Mouse (Mus musculus) heart, postnatal 25 days (tissue): ENCODE measurements around the gene Zcchc2. TPM values are rescaled to one million over a fixed set of nuclear protein-coding genes. Genes with fewer than 3 reads are reported as not detected.

Experiments
- DNase-seq: peaks from one replicate; pipeline ENCODE4 v3.0.0; 2022; ENCODE audit warnings: low spot score
- intact Hi-C: fragments of 180-260 bp; cut with DNase I; formaldehyde crosslinking; loops from one replicate; pipeline ENCODE4 v1.15.1; 2025
- total RNA-seq, 2 experiments: library from RNA; stranded (reverse); gene quantifications; 2 replicates each; pipeline ENCODE4 v1.2.3; 2021

Zcchc2 gene
- 1 to 10 TPM; 8.2 to 8.5 TPM for total RNA-seq

DNA sequence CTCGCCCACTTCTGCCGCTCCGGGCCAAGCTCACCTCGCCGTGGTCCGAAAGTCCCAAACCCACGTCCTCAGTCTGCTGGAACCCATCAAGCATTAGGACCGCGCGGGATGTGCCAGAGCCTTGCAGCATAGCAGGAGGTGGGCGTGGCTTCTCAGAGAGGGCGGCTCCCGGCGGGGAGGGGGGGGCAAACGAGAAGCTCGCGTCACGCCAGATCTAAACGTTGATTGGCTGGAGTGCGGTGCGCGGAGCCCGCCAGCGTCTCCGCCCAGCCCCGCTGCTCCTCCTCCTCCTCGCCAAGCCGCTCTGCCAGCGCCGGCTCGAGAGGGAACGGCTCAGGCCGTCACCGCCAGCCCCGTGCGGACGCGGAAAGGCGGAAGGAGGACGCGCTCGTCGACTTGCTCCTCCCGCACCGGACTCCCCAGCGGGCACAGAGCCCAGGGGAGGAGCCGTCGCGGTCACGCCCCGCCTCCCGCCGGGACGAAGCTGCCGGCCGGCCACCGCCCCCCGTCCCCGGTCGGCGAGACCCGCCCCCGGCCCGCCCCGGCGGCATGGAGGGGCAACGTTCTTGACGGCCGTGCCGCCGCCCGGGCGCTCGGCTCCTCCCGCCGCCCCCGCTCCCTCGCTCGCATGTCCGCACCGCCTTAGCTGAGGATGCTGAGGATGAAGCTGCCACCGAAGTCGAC is at the start of gene Zcchc2:
Zcchc2 (plus strand) TSS at position 269 of the 684 bp plus-strand sequence.
- intact Hi-C loops, result loop anchor here (5.0 to 10.0 kb wide), 3 partner anchors 98 to 325 kb away; partner anchors contain the start of genes Phlpp1, Pign and Relch
- DNase-seq, result peak; percentile 98

DNA sequence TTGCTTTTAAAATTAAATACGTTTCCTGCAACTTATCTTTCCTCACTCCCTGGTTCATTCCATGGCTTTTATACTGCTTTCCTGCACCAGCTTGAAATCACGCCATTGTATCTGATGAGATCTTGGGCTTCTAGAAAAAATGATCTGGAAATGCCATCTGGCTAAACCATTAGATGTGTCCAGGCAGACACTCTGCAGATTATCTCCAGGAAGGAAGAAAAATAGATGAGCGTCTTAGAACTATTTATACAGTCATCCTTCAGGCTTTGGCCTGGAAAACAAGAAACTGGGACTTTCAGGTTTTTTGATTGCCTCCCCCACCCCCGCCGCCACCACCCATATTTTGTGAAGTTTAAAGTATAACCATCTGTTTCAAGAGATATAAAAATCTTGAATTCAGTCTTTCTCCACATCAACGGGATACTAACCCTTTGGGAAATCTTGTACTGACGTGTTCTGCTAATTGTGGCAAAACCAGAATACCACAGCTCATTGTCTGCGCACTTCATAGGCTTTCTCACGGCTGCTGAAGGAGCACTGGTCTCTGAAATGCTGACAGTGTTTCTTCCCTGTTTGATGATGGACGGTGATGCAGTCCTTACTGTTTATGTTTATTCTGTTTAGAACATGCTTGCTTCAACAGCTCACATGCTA is 45.2 kb upstream of the Zcchc2 start:
- intact Hi-C loops, result loop anchor here (5.0 kb wide), 2 partner anchors 38 to 53 kb away; no protein-coding TSS in a partner anchor
- no peak for DNase-seq

- DNase-seq, result peak; percentile 33
- intact Hi-C loops, result loop anchor here (5.0 kb wide), 2 partner anchors 40 to 55 kb away; no protein-coding TSS in a partner anchor
Observed at GRCm38 (mm10) chr1:105946581-105947540, 43.3 kb upstream of the Zcchc2 start.

- DNase-seq, result no peak
- intact Hi-C loops, result loop anchor here (5.0 kb wide), 2 partner anchors 41 to 56 kb away; no protein-coding TSS in a partner anchor
Observed at GRCm38 (mm10) chr1:105948352-105948751, 41.9 kb upstream of the Zcchc2 start.

DNA sequence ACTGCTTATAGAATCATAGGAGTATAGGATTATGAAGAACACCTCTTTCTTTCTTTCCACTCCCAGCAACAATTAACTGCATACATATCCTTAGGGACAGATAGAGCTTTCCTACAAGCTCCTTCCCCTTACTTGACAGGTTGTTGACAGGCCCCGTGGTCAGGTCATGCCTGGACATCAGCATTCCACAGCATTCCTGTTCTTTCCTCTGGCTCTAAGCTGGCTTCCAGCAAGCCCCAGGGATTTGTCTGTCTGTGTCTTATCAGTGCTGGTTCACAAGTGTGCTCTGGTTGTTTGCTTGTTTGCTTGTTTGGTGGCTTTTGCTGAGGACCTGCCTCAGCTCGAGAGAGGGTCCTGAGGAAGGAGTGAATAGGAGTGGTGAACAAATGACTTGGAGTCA is 36.6 kb upstream of the Zcchc2 start:
- intact Hi-C loops, result no loop called here
- no peak for DNase-seq

- intact Hi-C loops, result no loop called here
- DNase-seq, result no peak
Observed at GRCm38 (mm10) chr1:105954047-105954446, 36.2 kb upstream of the Zcchc2 start.

- DNase-seq, result no peak
- intact Hi-C loops, result no loop called here
Observed at GRCm38 (mm10) chr1:105956057-105956456, 34.1 kb upstream of the Zcchc2 start.

GRCm38 (mm10) chr1:105961472-105961871 is 28.7 kb upstream of the Zcchc2 start:
- DNase-seq, result no peak
- intact Hi-C loops, result no loop called here

DNA sequence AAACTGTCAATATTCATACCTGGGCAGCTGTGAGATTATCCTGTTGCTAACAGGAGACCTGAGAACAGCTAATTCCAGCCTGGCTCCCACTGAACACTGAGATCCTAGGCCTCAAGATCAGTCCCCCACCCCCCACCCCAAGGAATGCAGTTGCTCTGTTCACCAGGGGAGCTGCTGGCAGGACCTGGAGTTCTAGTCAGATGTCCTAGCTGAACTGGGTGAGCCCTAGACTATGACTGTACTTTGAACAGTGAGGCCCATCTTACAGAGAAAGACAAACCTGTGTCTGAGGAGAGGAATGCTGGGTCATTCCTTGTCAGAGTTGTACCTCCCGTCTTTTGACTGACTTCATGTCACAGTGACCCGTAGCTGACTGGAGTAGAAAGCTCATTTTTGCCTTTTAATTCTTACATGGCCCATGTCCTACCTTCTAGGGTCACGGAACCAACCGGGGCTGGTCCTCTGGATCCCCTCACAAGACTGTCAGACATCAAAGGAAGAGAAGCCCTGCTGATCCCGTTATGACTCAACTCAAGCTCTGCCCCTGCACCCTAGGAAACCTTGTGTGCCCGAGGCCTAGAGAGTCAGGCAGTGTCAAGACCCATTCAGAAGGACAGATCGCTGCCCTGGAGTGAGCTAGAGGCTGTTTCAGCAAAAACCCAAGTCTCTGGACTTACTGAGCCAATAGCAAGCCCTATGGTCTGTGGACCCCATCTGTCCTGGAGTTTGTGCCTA is 28.0 kb upstream of the Zcchc2 start:
- intact Hi-C loops, result no loop called here

GRCm38 (mm10) chr1:105962852-105963251 is 27.4 kb upstream of the Zcchc2 start:
- intact Hi-C loops, result no loop called here
- DNase-seq, result no peak

More for the DNA sequence above, 28.0 kb upstream of the Zcchc2 start:
- no peak for DNase-seq

DNA sequence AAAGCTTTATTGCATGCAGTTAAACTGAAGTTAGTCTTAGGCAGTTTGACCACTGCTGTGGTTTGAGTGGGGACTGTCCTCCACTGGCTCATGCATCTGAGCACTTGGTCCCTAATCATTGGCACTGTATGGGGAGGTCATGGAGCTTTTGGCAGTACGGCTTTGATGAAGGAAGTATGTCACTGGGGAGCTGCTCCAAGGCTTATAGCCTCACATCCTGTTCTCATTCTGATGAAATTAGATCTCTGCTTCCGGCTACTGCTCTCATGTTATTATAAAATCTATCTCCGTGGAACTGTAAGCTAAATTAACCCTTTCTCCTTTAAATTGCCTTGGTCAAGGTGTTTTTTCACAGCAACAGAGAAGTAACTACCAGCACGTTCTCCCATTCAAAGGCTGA is 25.7 kb upstream of the Zcchc2 start:
- intact Hi-C loops, result no loop called here
- no peak for DNase-seq

- DNase-seq, result no peak
- intact Hi-C loops, result no loop called here
Observed at GRCm38 (mm10) chr1:105965189-105965588, 25.0 kb upstream of the Zcchc2 start.

DNA sequence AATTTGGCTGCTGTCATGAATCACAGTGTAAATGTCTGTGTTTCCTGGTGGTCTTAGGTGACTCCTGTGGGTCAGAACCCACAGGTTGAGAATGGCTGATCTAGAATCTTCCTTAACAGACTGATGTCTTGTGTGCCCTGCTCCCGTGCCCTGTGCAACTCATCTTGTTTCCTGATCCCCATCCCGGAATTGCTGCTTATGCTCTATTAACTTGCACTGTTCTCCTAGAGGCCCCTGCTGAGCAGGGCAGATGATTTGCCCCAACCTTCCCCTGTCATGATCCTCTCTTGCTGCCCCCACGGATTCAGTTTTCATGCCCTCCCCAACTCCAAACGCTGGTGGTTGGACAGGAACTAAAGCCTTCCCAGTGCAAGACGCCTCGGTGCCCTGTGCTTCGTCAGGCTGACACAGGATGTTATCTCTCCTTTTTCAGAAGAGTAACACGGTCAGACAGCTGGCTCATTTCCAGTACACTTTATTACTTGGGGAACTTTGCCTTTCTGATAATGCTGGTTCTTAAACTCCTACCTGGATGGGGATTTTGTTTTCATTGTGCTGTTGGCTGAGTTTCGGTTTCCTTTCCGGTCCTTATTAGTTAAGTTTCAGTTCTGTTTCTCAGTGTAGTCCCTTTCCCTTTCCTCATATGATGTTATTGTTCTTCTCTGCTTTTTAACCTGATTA is 18.6 kb upstream of the Zcchc2 start:
- intact Hi-C loops, result no loop called here
- no peak for DNase-seq

DNA sequence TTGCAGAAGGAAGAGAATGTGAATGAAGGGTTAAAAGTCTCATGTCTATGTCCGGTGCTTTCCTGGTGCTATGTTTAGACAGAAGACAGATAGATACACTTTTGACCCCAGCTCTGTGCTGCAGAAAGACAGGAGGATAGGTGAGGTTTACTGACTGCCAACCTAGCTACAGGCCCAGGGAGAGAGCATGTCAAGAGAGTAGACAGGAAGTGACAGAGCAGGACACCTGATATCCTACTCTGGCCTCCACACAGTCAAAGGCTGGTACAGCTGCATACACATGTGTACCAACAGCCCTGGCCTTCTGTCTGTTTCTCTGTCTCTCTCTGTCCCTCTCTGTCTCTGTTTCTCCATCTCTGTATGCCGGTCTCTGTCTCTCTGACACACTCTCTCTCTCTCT is 16.2 kb upstream of the Zcchc2 start:
- intact Hi-C loops, result no loop called here
- no peak for DNase-seq

- DNase-seq, result no peak
- intact Hi-C loops, result no loop called here
Observed at GRCm38 (mm10) chr1:105977446-105978094, 12.6 kb upstream of the Zcchc2 start.

- no peak for DNase-seq
- intact Hi-C loops, result no loop called here
Observed at GRCm38 (mm10) chr1:105980849-105981610, 9.2 kb upstream of the Zcchc2 start.

DNA sequence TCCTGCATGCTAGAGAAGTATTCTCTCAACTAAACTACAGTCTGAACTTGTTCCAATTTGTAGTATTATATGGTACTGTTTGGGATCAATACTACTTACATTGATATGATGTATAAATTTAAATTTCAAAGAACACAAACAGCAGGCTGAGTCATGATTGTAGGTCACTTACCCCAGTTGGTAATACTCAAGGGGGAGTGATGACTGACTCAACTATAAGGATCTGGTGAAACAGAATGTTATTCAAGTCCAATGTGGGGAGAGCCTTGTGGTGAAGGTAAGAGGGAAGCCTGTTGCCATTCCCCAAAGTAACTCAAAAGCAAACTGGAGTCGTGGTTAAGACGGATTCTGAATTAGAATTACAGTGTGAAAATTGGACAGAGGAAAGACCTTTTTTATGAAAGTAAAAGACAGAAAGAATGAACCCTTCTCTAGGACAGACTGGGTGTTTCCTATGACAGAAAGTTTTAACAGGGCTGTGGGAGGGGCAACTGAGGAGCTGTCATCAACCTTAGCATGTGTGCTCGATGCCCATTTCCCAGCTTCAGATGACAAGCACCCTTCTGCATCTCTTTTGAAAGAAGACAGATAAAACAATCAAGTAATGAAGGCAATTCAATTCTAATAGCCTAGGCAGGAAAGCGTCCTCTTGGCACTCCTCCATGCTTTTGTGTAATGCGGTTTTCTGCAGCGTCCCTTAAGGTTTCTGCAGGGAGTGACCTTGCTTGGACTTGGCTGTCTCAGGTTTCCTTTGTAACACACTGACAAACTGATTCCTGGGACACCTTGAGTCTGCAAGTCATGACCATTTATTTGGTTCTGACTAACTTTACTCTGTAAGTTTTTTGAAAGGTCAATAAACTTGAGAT is 7.5 kb upstream of the Zcchc2 start:
- intact Hi-C loops, result no loop called here
- no peak for DNase-seq
